Mouse (Mus musculus) thymus, adult 2 months (tissue): ENCODE data around the gene Ppm1m. TPM values are rescaled to one million over a fixed set of nuclear protein-coding genes. Genes with fewer than 3 reads are reported as not detected.
A peak's percentile ranks its signal among the peaks of the same experiment; 100 is the strongest.

Source experiments
- DNase-seq: peaks from one replicate; pipeline ENCODE4 v3.0.0; 2021
- H3K27ac ChIP-seq: fragments of 200-500 bp; 2 replicates; pipeline ENCODE4 v1.5.1; 2012; ENCODE audit warnings: low read length, control low read depth; ENCODE audit not compliant: control insufficient read depth, insufficient read depth
- H3K27me3 ChIP-seq: fragments of 200-500 bp; 2 replicates; pipeline ENCODE4 v1.6.1; 2012; ENCODE audit warnings: mild to moderate bottlenecking, low read length, moderate library complexity, mixed read lengths; ENCODE audit not compliant: control insufficient read depth, insufficient read depth
- H3K36me3 ChIP-seq: fragments of 200-500 bp; 2 replicates; pipeline ENCODE4 v1.6.1; 2012; ENCODE audit warnings: mild to moderate bottlenecking, low read length, moderate library complexity; ENCODE audit not compliant: control insufficient read depth, insufficient read depth
- H3K4me1 ChIP-seq: fragments of 200-500 bp; replicated peaks from 2 replicates; pipeline ENCODE4 v1.6.1; 2012; ENCODE audit warnings: low read length; ENCODE audit not compliant: control insufficient read depth, insufficient read depth
- H3K4me3 ChIP-seq: fragments of 200-500 bp; 2 replicates; pipeline ENCODE4 v1.5.1; 2012; ENCODE audit warnings: mild to moderate bottlenecking, low read length, control low read depth, moderate library complexity; ENCODE audit not compliant: control insufficient read depth, insufficient read depth
- CTCF ChIP-seq: fragments of 200-500 bp; IDR thresholded peaks from 2 replicates; pipeline ENCODE4 v1.5.1; 2012; ENCODE audit warnings: mild to moderate bottlenecking, control low read depth, low read length, moderate library complexity, borderline replicate concordance; ENCODE audit not compliant: control insufficient read depth, poor library complexity, insufficient read depth; ENCODE audit errors: extremely low read depth
- POLR2A ChIP-seq: fragments of 200-500 bp; IDR thresholded peaks from 2 replicates; pipeline ENCODE4 v1.6.1; 2012; ENCODE audit warnings: mild to moderate bottlenecking, low read length, control low read depth, moderate library complexity; ENCODE audit not compliant: control insufficient read depth, poor library complexity, insufficient read depth; ENCODE audit errors: extremely low read depth
- WGBS: fragments of 180-500 bp; shearing (Covaris S2); methylation state at CpG from one replicate; pipeline ENCODE4 v1.1.7; 2018; 5-methylcytosine and 5-hydroxymethylcytosine counted together
- polyA plus RNA-seq: library from polyadenylated mRNA; depleted of rRNA; stranded (reverse); fragments of >200 nt; gene quantifications from 2 replicates; pipeline ENCODE4 v1.2.3, GENCODE M21; 2012

Gene Ppm1m
- polyA plus RNA-seq, 1 experiment, result 58.6 TPM

DNA sequence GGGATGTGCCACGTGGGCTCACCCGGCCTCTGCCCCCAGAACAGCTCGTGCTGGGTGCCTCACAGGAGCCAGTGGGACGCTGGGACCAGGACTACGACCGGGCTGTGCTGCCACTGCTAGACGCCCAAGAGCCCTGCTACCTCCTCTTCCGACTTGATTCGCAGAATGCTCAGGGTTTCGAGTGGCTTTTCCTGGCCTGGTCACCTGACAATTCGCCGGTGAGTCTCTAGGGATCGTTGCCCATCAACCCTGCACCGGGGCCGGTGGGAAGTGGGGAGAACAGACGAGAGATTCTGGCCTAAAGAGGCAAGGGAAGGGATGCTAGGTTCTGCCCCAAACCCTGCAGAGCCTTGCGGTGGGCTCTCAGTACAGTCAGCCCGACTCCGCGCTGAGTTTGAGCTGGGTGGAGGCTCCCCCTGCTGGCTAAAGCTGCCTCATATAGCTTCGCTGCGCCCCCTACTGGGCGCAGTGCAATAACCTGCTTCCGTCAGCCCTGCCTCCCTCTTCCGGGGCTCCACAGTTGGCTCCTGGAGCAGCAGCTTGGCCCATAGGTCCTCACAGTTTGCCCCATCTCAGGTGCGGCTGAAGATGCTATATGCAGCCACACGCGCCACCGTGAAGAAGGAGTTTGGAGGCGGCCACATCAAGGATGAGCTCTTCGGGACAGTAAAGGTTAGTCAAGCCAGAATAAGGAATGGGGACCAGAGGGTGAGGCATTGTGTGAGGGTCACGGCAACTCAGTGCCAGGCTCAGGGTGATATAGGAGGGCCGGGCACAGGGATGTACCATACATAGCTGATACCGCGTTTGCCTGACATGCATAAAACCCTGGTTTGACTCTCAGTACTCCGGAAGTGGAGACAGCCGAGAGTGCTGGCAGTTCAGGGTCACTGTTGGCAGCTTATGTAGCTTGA is 12.4 kb upstream of the Ppm1m start:
- DNase-seq, result peak; percentile 87
- H3K4me1 ChIP-seq, result peaks cover 31% of the 10 kb centered on the region
- no peaks in the 10 kb centered on the region for H3K27me3 ChIP-seq
- H3K36me3 ChIP-seq, result peaks cover 27% of the 10 kb centered on the region
- peak overlapping the region; percentile 70 for H3K27ac ChIP-seq
- H3K4me3 ChIP-seq, result no peak overlapping the region
- 55% methylated on average over 37 of the region's 37 CpGs for WGBS
- TF ChIP-seq POLR2A (no peak), CTCF (peak; percentile 100)

DNA sequence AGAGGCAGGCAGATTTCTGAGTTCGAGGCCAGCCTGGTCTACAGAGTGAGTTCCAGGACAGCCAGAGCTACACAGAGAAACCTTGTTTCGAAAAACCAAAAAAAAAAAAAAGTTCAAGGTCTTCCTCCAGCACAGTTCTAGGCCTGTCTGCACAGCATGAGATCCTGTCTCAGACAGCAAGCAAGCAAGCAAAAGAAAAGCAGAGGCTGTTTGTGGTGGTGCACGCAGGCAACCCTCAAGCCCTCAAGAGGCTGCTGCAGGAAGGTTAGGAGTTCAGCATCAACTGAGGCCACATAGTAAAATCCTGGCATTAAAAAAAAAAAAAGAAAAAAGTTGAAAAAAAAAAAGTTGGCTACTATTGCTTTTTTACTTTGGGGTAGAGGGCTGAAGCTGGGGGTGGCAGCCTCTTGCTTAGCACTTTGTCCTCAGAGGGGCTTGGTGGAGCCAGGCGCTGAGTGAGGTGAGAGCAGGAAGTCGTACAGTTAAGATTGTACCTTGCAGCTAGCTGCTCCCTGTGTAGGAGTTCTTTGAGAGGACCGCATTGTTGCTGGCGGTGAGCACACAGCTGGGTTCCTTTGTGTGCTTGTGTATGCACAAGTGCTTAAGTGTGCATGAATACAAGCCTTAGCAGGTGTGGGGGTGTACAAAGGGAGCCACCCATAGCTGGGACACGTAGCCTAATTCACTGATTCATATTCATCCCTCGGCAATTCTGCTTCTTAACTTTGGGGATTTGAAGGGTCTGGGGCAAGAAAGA is 11.5 kb upstream of the Ppm1m start:
- Histone ChIP-seq H3K27me3 (no peaks in the 10 kb centered on the region), H3K27ac (peak overlapping the region; percentile 70), H3K36me3 (peaks cover 27% of the 10 kb centered on the region), H3K4me1 (peaks cover 37% of the 10 kb centered on the region), H3K4me3 (no peak overlapping the region)
- no peak for TF ChIP-seq CTCF
- TF ChIP-seq POLR2A, result no peak
- 26% methylated on average over 9 of the region's 9 CpGs for WGBS
- DNase-seq, result peak; percentile 59

DNA sequence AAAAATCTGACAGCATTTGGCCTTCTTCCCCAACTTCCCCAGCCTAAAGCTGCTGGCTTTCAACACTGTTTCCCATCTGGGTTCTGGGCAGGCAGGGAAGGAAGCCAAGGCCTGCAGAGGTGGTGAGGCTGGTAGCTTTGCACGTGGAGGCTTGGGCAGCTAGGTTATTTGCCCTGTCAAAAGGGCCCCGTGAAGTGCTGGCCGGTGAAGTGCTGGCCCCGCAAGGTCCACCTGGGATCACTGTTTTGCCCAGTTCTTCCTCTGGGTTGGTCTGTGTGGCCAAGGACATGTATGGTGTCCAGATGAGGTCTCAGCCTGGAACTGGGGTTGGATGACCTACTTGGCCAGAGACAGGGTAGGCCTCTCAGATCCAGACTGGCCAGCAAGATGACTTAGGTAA is 10.4 kb upstream of the Ppm1m start:
- H3K4me1 ChIP-seq, result peaks cover 39% of the 10 kb centered on the region
- TF ChIP-seq CTCF, result no peak
- no peak for TF ChIP-seq POLR2A
- H3K27ac ChIP-seq, result peak overlapping the region; percentile 11; the same call in 1 of the 2 replicates
- DNase-seq, result no peak
- WGBS, result 92% methylated on average over 4 of the region's 4 CpGs
- no peak overlapping the region for H3K4me3 ChIP-seq
- peaks cover 27% of the 10 kb centered on the region for H3K36me3 ChIP-seq
- no peaks in the 10 kb centered on the region for H3K27me3 ChIP-seq

DNA sequence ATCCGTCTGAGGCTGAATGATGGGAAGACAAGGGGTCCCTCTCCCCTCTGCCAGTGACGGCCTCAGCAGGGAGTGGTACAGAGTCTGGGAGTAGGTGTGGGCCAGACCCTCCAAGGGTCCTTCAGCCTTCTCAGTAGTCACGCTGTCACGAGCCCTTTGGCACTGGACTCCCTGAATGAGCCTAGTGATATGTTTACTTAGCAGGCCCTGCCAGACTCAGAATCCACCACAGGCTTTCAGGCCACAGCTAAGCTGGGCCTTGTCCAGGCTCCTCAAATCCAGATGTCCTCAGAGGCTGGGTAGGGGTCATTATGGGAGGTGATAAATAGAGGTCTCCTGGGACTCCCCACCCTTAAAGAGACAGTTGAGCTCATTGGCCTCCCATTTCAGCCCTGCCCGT is 8.6 kb upstream of the Ppm1m start:
- Histone ChIP-seq H3K4me3 (no peak overlapping the region), H3K4me1 (peaks cover 51% of the 10 kb centered on the region), H3K36me3 (peaks cover 10% of the 10 kb centered on the region), H3K27ac (no peak overlapping the region), H3K27me3 (no peaks in the 10 kb centered on the region)
- DNase-seq, result no peak
- whole genome bisulfite sequencing, result over 99% methylated on average over 5 of the region's 5 CpGs
- no peak for TF ChIP-seq CTCF

DNA sequence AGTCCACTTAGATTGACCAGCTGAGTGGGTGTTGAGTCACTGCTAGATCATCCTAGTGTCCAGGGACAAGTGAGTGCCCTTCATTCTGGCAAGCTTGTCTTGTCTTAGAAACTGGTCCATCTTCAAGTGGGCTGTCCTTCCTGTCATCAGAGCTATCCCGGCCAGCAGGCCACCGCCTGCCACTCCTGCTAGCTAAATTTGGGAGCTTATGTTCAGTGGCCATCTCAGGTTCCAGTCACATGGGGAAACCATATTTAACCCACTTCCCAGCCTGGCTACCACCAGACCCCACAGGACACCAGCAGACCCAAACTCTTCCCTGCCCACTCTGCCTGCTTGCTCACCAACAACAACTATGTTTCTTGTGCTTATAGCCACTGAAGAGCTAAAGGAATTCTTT is 7.0 kb upstream of the Ppm1m start:
- 97% methylated on average over 2 of the region's 2 CpGs for WGBS
- no peak for TF ChIP-seq POLR2A
- no peak for TF ChIP-seq CTCF
- no peaks in the 10 kb centered on the region for H3K36me3 ChIP-seq
- H3K27me3 ChIP-seq, result no peaks in the 10 kb centered on the region
- H3K4me1 ChIP-seq, result peaks cover 47% of the 10 kb centered on the region
- no peak overlapping the region for H3K27ac ChIP-seq
- DNase-seq, result no peak
- no peak overlapping the region for H3K4me3 ChIP-seq

DNA sequence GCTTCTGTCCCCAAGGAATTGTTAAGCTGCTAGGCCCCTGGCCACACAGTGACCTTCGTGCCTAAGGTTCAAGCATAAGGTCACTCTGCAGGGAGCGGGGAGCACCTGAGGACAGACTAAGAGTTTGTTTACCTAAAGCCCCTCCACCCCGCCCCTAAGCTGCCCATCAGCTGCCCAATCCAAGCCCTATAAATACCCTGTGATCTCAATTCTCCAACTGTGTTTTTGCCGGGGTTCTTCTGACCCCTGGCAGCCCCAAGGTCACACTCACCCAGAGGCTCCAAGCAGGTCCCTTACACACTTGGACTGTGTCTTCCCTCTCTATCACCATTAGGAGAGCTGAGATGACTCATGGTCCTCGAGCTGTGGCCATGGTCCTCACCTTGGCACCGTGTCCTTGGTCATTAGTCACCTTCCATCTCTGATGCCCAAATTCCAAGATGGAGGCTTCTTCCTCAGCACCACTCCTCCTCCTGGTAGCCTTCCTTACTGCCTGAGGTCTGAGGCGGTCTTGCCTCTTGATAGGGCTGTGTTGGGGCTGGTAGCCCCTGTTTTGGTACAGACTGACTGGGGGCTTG is 6.3 kb upstream of the Ppm1m start:
- Histone ChIP-seq H3K27ac (no peak overlapping the region), H3K4me1 (peaks cover 42% of the 10 kb centered on the region), H3K27me3 (no peaks in the 10 kb centered on the region), H3K36me3 (no peaks in the 10 kb centered on the region), H3K4me3 (no peak overlapping the region)
- TF ChIP-seq POLR2A, result no peak
- TF ChIP-seq CTCF, result no peak
- WGBS, result 98% methylated on average over 7 of the region's 7 CpGs
- DNase-seq, result no peak
